Mouse (Mus musculus): ENCODE measurements around the gene Gm3373. TPM values are rescaled to one million over a fixed set of nuclear protein-coding genes. Genes with fewer than 3 reads are reported as not detected.
"Not testable (repeated sequence)": the region's sequence is repeated elsewhere in the genome, so short reads cannot be mapped to it uniquely, and the experiment has no call there.

Gm3373 gene
- polyA plus RNA-seq (2015; fragmentation: Nextera tagmentation; extraction: Ambion mirVana), result 0.34 and 0.75 TPM in 2 replicates

DNA sequence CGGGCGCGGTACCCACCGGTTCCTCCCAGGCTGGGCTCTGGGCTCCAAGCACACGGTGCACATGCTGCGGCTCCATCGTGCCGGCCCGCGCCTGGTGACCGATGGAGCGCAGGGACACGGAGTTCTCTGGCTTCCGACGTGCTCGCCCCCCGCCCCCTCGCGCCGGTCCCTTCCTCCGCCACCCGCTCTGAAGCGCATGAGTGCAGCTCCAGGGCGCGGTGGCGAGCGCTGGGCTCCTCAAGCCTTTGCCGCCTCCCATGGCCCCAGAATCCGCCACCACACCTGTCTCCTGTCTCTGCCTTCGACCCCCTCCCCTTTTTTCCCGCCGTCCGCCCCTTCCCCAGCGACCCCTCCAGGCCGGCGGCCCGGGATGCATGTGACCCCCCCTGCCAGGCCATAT, at the start of gene Gm3373:
Gene Gm3373 (minus strand): TSS at position 101 of the 400 bp plus-strand sequence.
- not testable (repeated sequence) for H3K4me3 ChIP-seq; H3K9me3 ChIP-seq; ATAC-seq (replicated peaks); H3K27ac ChIP-seq (replicated peaks); H3K27me3 ChIP-seq; H3K36me3 ChIP-seq; H3K4me1 ChIP-seq; H3K4me2 ChIP-seq (replicated peaks); H3K9ac ChIP-seq (replicated peaks)
- no CpG with 5 or more reads among the region's 37 CpGs for WGBS

DNA sequence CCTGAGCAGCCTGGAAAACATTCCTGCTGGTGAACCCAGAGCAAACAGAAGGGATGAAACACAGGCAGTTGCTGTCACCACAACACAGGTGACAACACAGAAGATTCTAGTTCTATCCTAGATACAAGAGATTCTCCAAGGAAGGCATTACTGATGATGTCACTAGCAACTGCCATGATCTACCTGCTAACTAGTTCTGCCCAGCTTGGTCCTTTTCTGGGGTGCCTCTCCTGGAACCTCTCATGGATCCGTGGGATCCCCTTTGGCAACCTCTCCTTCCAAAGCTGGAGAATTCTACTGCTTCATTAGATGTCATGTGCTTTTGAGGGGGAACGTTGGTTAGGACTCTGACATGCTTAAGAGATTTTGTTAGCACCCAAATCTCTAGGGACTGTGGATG, 54.0 kb downstream of the Gm3373 start, which contains the start of gene Gm9603:
Gene Gm9603 (minus strand): TSS at position 101 of the 400 bp plus-strand sequence.
- not testable (repeated sequence) for H3K4me2 ChIP-seq (replicated peaks); H3K9me3 ChIP-seq; ATAC-seq (replicated peaks); H3K9ac ChIP-seq (replicated peaks); H3K4me1 ChIP-seq; H3K27ac ChIP-seq (replicated peaks); H3K36me3 ChIP-seq; H3K4me3 ChIP-seq; H3K27me3 ChIP-seq
- WGBS, result no CpG with 5 or more reads among the region's 2 CpGs

Other genes starting within 250 kb of the Gm3373 start
- 10.0 and 11.1 TPM in 2 replicates for gene Gm3488, start 239.9 kb downstream of the Gm3373 start, polyA plus RNA-seq (2015; fragmentation: Nextera tagmentation; extraction: Ambion mirVana)
- 0.14 and 0.15 TPM in 2 replicates for gene Gm3532, start 203.1 kb downstream of the Gm3373 start, polyA plus RNA-seq (2015; fragmentation: Nextera tagmentation; extraction: Ambion mirVana)
- gene Gm8265, start 108.5 kb downstream of the Gm3373 start, polyA plus RNA-seq (2015; fragmentation: Nextera tagmentation; extraction: Ambion mirVana), result not detected in 2 replicates
- gene Gm9603, start 54.1 kb downstream of the Gm3373 start, polyA plus RNA-seq (2015; fragmentation: Nextera tagmentation; extraction: Ambion mirVana), result not detected in 2 replicates
- 5.3 and 5.5 TPM in 2 replicates for gene Gm3383, start 66.4 kb upstream of the Gm3373 start, polyA plus RNA-seq (2015; fragmentation: Nextera tagmentation; extraction: Ambion mirVana)
- gene Gm3424, start 88.8 kb upstream of the Gm3373 start, polyA plus RNA-seq (2015; fragmentation: Nextera tagmentation; extraction: Ambion mirVana), result not detected in 2 replicates
- 0.27 and 0.43 TPM in 2 replicates for gene Gm8237, start 138.8 kb upstream of the Gm3373 start, polyA plus RNA-seq (2015; fragmentation: Nextera tagmentation; extraction: Ambion mirVana)
- 1.4 and 1.6 TPM in 2 replicates for gene Gm3248, start 220.2 kb upstream of the Gm3373 start, polyA plus RNA-seq (2015; fragmentation: Nextera tagmentation; extraction: Ambion mirVana)
- not detected in 2 replicates for gene Gm3453, start 237.6 kb upstream of the Gm3373 start, polyA plus RNA-seq (2015; fragmentation: Nextera tagmentation; extraction: Ambion mirVana)